Mouse (Mus musculus) liver, embryonic 11.5 days (tissue): Measurements from ENCODE around the gene Ndufaf1. TPM values are rescaled to one million over a fixed set of nuclear protein-coding genes. Genes with fewer than 3 reads are reported as not detected.

Experiments used
- ATAC-seq: fragments of 200-750 bp; cut with Nextera tagmentation; replicated peaks from 2 replicates; pipeline ENCODE4 v1.8.0; 2017; ENCODE audit warnings: moderate number of reproducible peaks, mild to moderate bottlenecking, moderate TSS enrichment, moderate library complexity; ENCODE audit not compliant: low FRiP score
- DNase-seq: peaks from one replicate; pipeline ENCODE4 v3.0.0-alpha.2; 2017; ENCODE audit warnings: low spot score
- H3K27ac ChIP-seq: fragments of 300-500 bp; sonication (generic); 2 replicates; pipeline ENCODE4 v1.5.1; 2014; ENCODE audit warnings: mild to moderate bottlenecking, low read depth, low read length, control low read depth
- H3K27me3 ChIP-seq: fragments of 300-500 bp; sonication (generic); replicated peaks from 2 replicates; pipeline ENCODE4 v1.6.1; 2014; ENCODE audit warnings: low read length, mixed read lengths; ENCODE audit not compliant: control insufficient read depth, insufficient read depth
- H3K36me3 ChIP-seq: fragments of 300-500 bp; sonication (generic); 2 replicates; pipeline ENCODE4 v1.6.1; 2014; ENCODE audit warnings: mild to moderate bottlenecking, low read length, moderate library complexity, mixed read lengths; ENCODE audit not compliant: control insufficient read depth, insufficient read depth
- H3K4me1 ChIP-seq: fragments of 300-500 bp; sonication (generic); replicated peaks from 2 replicates; pipeline ENCODE4 v1.6.1; 2014; ENCODE audit warnings: low read length, mixed read lengths; ENCODE audit not compliant: control insufficient read depth, insufficient read depth
- H3K4me2 ChIP-seq: fragments of 300-500 bp; sonication (generic); 2 replicates; pipeline ENCODE4 v1.6.1; 2014; ENCODE audit warnings: mild to moderate bottlenecking, control low read depth, moderate library complexity
- H3K4me3 ChIP-seq: fragments of 300-500 bp; sonication (generic); 2 replicates; pipeline ENCODE4 v1.5.1; 2014; ENCODE audit warnings: low read depth, low read length, control low read depth
- H3K9ac ChIP-seq: fragments of 300-500 bp; sonication (generic); 2 replicates; pipeline ENCODE4 v1.6.1; 2014; ENCODE audit warnings: low read depth, low read length, control low read depth
- H3K9me3 ChIP-seq: fragments of 300-500 bp; sonication (generic); 2 replicates; pipeline ENCODE4 v1.6.1; 2016; ENCODE audit warnings: low read length, inconsistent platforms, mixed read lengths; ENCODE audit not compliant: control insufficient read depth
- WGBS: fragments of 180-500 bp; shearing (Covaris S2); extraction: QIAGEN DNeasy Blood & Tissue Kit; methylation state at CpG from one replicate; pipeline ENCODE4 v1.1.7; 2014; 5-methylcytosine and 5-hydroxymethylcytosine counted together
- polyA plus RNA-seq: library from polyadenylated mRNA; unstranded; fragments of >200 nt; fragmentation: Nextera tagmentation; extraction: Ambion mirVana; gene quantifications from 2 replicates; pipeline ENCODE4 v1.2.1, GENCODE M21; 2014

Gene Ndufaf1
- 64.6 and 66.9 TPM in 2 replicates for polyA plus RNA-seq

DNA sequence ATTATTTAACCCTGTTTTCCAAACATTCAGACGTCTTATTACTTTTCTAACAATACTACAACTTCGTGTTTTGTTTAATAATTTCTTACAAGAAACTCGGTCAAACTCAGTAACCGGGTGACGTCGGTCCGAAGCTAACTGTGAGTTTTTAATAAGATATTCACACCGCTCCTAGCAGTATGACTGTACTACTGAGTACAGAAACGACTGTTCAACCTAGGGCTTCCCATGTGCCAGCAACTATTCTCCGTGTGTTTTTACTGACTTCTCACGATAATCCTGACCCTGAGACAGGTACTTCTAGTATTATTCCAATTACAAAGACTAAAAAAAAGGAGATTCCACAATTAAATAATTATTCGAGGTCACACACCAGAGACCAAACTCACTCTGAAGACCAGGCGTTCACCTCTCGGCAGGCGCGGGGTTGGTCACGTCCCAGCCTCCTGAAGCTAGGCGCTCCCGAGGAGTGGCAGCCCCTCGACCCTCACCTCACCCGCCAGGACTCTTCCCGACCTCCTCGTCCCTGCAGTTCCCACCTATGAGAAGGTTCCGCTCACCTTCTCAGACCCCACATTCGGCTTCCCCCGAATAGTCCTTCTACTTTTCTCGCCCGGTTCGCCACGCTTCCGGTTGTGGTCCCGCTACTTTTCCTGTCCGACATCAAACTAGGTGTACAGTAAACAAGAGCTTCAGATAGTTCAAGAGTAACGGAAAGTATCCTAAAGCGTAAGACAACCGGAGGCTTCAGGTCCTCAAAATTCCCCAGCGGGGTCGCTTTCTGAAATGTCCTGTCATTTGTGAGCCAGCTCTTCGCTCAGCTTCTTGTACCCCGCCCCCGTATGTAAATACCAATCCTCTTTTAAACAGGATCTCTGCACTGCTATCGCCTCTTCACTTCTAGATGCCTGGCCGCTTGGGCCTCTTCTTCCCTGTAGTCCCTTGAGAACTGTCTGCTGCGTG, at the start of gene Ndufaf1:
Gene Ndufaf1 (minus strand): TSS at position 608 of the 963 bp plus-strand sequence.
- H3K27ac ChIP-seq: peak within 1 kb of the TSS; percentile 14; the same call in 1 of the 2 replicates
- H3K4me3 ChIP-seq: peak within 1 kb of the TSS; percentile 66
- 1% methylated on average over 44 of the region's 44 CpGs for WGBS
- peak within 1 kb of the TSS; percentile 71 for H3K4me2 ChIP-seq
- DNase-seq (peak; percentile 84), ATAC-seq (peak; percentile 91)
- H3K4me1 ChIP-seq: no peaks in the 10 kb centered on the region; the same call in 1 of the 2 replicates
- peak within 1 kb of the TSS; percentile 76 for H3K9ac ChIP-seq
- peaks cover 9% of the 10 kb centered on the region; the same call in 1 of the 2 replicates for H3K36me3 ChIP-seq
- no peaks in the 10 kb centered on the region for H3K9me3 ChIP-seq
- no peaks in the 10 kb centered on the region for H3K27me3 ChIP-seq

DNA sequence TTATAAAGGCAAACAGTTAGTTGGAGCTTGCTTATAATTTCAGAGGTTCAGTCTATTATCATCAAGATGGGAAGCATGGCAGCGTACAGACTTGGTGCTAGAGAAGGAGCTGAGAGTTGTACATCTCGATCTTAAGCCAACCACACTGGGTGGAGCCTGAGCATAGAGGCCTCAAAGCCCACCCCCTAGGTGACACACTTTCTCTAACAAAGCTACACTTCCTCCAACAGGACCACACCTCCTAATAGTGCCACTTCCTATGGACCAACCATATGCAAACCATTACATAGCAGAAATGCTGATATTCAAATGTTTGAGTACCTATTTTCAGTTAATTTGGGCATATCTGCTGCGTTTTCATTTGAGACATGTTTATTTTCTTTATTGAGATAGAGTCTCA, 47.4 kb upstream of the Ndufaf1 start:
- Histone ChIP-seq H3K4me1 (no peaks in the 10 kb centered on the region), H3K9ac (no peak overlapping the region), H3K27me3 (no peaks in the 10 kb centered on the region), H3K27ac (no peak overlapping the region), H3K4me2 (no peak overlapping the region), H3K36me3 (peaks cover 12% of the 10 kb centered on the region; the same call in 1 of the 2 replicates), H3K9me3 (no peaks in the 10 kb centered on the region), H3K4me3 (no peak overlapping the region)
- 84% methylated on average over 3 of the region's 3 CpGs for WGBS
- no peak for DNase-seq
- ATAC-seq: no peak

DNA sequence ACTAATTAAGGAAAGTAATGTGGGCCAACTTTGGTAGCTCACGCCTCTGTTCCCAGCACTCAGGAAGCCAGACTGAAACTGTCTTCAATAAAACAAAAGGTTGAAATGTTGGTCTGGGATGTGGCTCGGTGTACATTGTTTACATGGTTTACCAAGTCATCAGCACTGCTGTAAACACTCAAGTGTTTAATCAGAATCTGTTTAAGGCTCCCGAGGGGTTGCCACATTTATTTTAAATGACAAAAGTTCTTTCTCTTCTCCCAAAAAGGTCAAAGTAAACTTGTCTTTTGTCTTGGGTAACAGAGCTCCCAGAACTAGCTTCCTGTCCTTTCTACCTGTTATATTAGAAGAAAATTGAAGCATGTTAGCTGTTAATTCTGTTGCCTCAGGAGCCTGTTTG, 45.0 kb upstream of the Ndufaf1 start:
- 87% methylated on average over 3 of the region's 3 CpGs for WGBS
- ATAC-seq: no peak
- H3K27me3 ChIP-seq: no peaks in the 10 kb centered on the region
- no peak overlapping the region for H3K4me2 ChIP-seq
- no peak overlapping the region for H3K9ac ChIP-seq
- no peaks in the 10 kb centered on the region for H3K4me1 ChIP-seq
- no peaks in the 10 kb centered on the region for H3K9me3 ChIP-seq
- H3K4me3 ChIP-seq: no peak overlapping the region
- peaks cover 16% of the 10 kb centered on the region; the same call in 1 of the 2 replicates for H3K36me3 ChIP-seq
- H3K27ac ChIP-seq: no peak overlapping the region
- no peak for DNase-seq

DNA sequence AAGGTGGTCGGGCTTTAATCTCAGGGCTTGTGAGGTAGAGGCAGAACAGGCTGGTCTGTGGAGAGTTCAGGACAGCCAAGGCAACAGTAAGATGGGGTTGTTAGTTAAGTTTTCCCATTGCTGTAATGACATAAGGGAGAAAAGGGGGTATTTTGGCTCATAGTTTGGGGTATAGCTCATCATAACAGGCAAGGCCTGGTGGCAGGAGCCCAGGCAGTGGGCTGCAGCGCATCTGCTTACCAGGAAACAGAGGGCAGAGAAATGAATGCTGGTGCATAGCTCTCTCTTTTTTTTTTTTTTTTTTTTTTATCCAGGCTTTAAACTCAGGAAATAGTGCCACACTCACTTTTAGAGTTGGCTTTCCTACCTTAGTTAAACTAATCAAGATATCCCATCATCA, 40.5 kb upstream of the Ndufaf1 start:
- WGBS: 94% methylated on average over 2 of the region's 2 CpGs
- Histone ChIP-seq H3K4me3 (no peak overlapping the region), H3K9me3 (no peaks in the 10 kb centered on the region), H3K27ac (no peak overlapping the region), H3K36me3 (peaks cover 12% of the 10 kb centered on the region; the same call in 1 of the 2 replicates), H3K27me3 (no peaks in the 10 kb centered on the region), H3K9ac (no peak overlapping the region), H3K4me2 (no peak overlapping the region), H3K4me1 (no peaks in the 10 kb centered on the region)
- ATAC-seq: no peak
- no peak for DNase-seq

DNA sequence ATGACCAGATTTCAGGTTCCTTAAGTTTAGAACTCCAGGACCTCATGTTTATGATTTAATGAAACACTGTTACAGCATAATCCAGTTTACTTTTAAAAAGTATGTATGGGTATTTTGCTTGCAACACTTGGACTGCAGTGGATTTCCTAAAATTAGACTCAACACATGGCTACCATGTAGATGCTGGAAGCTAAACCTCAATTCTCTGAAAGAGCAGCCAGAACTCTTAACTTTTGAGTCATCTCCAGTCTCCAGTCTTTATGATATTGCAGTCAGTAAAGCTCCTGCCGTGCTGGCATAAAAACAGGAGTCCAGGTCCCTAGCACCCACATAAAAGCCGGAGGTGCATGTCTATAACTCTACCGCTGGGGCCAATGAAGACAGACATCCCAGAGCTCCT, 37.3 kb upstream of the Ndufaf1 start:
- Histone ChIP-seq H3K27me3 (no peaks in the 10 kb centered on the region), H3K4me1 (no peaks in the 10 kb centered on the region), H3K27ac (no peak overlapping the region), H3K4me3 (no peak overlapping the region), H3K9me3 (no peaks in the 10 kb centered on the region), H3K9ac (no peak overlapping the region), H3K4me2 (no peak overlapping the region), H3K36me3 (peaks cover 5% of the 10 kb centered on the region; the same call in 1 of the 2 replicates)
- ATAC-seq: no peak
- no peak for DNase-seq
- WGBS: 91% methylated on average over 3 of the region's 3 CpGs

DNA sequence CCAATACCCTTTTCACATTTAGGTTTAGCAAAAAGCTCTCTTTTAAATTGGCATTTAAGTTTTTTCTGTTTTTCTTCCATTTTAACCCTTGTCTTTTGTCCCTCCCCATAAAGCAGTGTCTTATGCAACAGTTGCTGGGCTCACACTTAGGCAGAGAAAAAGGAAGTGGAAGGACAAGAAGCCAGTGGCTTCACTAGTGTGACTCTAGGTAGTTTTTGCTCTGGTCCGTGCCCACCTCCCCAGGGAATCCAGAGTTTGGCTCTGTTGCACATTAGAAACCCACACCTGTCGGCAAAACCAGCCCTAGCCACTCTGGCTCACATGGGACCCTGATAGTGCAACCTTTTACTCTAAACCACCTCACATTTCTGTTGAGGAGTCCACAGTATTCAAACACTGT, 35.8 kb upstream of the Ndufaf1 start:
- no peak overlapping the region for H3K9ac ChIP-seq
- H3K27me3 ChIP-seq: no peaks in the 10 kb centered on the region
- no peak overlapping the region for H3K4me3 ChIP-seq
- 79% methylated on average over 2 of the region's 2 CpGs for WGBS
- ATAC-seq: no peak
- no peak overlapping the region for H3K27ac ChIP-seq
- no peak overlapping the region for H3K4me2 ChIP-seq
- H3K4me1 ChIP-seq: no peaks in the 10 kb centered on the region
- no peaks in the 10 kb centered on the region for H3K9me3 ChIP-seq
- peaks cover 3% of the 10 kb centered on the region; the same call in 1 of the 2 replicates for H3K36me3 ChIP-seq
- no peak for DNase-seq

DNA sequence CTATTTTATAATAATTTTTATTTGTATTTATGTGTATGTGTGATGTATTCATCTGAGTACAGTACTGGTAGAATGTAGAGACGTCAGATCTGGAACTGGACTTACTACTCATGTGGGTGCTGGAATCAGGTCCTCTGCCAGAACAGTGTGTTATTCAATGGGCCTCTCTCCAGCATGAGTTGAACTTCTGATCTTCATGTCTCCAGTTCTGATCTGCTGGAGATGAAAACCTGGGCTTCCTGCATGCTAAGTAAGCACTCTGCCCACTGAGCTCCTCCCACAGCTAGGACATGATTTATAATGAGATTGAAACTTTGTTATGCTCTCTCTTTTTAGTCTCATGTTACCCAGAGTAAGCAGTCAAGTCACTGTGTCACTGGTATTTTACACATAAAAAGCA, 33.5 kb upstream of the Ndufaf1 start:
- Histone ChIP-seq H3K9me3 (no peaks in the 10 kb centered on the region), H3K9ac (no peak overlapping the region), H3K27ac (no peak overlapping the region), H3K36me3 (no peaks in the 10 kb centered on the region; the same call in 1 of the 2 replicates), H3K4me2 (no peak overlapping the region), H3K4me1 (no peaks in the 10 kb centered on the region), H3K4me3 (no peak overlapping the region), H3K27me3 (no peaks in the 10 kb centered on the region)
- WGBS: 86% methylated on average over 1 of the region's 1 CpGs
- DNase-seq (no peak), ATAC-seq (no peak)

DNA sequence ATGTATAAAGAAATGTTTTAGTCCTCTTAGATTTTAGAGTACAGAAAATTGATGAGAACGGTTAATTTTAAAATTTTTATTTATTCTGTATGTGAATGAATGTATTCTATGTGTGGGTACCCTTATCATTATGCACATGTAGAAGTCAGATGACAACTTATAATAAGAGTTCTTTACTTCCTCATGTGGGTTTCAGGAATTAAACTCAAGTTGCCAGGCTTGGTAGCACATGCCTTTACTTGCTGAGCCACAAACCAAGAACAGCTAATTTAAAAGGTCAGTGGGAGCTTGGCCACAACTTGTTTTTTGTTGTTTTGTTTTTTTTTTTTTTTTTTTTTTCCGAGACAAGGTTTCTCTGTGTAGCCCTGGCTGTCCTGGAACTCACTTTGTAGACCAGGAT, 32.2 kb upstream of the Ndufaf1 start:
- no peak overlapping the region for H3K9ac ChIP-seq
- ATAC-seq: no peak
- no peak overlapping the region for H3K27ac ChIP-seq
- H3K27me3 ChIP-seq: no peaks in the 10 kb centered on the region
- no peak overlapping the region for H3K4me2 ChIP-seq
- no peaks in the 10 kb centered on the region for H3K9me3 ChIP-seq
- H3K4me1 ChIP-seq: no peaks in the 10 kb centered on the region
- DNase-seq: no peak
- 86% methylated on average over 2 of the region's 2 CpGs for WGBS
- H3K4me3 ChIP-seq: no peak overlapping the region
- no peaks in the 10 kb centered on the region for H3K36me3 ChIP-seq
